Mouse (Mus musculus) cerebellum, adult 2 months (tissue): ENCODE results near the gene Nek5.

Experiments
- CTCF ChIP-seq: fragments of 200-500 bp; IDR thresholded peaks from 2 replicates; pipeline ENCODE4 v1.5.1; 2011; ENCODE audit warnings: low read depth, mild to moderate bottlenecking, control low read depth, low read length, moderate library complexity, borderline replicate concordance; ENCODE audit not compliant: insufficient read depth
- POLR2A ChIP-seq: fragments of 200-500 bp; IDR thresholded peaks from 2 replicates; pipeline ENCODE4 v1.6.1; 2011; ENCODE audit warnings: low read length, control low read depth, borderline replicate concordance; ENCODE audit not compliant: insufficient read depth

DNA sequence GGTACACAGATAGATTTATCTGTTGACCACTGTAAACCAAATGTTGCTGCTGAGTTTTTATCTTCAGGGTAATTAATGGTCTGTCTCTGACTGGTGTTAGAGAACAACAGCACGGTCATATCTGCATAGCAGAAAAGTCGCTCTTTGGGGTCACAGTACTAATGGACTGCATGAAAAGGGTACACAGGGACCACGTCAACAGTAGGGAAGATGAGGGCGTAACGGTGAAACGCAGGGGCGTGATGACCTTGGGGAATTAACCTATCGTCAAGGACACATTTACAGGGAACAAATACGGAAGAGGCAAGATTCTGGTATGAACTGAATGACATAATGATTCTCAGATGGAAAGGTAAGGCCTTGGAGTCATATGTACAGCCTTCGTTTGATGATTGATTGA lies 39.6 kb upstream of the Nek5 start:
- TF ChIP-seq CTCF (no peak), POLR2A (no peak)
